11 mouse cellular contexts compared by ENCODE assay signal in genomic region chr12:10514278-10514677, GRCm38 (mm10).
A peak's percentile ranks its signal among the peaks of the same experiment; 100 is the strongest.
DNase-seq lines count a peak whose midpoint lies in the region; ATAC-seq lines count a peak whose summit lies in the region.
"Had no signal": no experiment of that assay in that cellular context is flagged by ENCODE, and none has a peak within 500 bp of the region (broad histone marks: within the 10 kb centered on the region; RNA-seq: fewer than 3 reads in every experiment).

No protein-coding gene starts in this region.

- no peaks in the 10 kb centered on the region for H3K9me3 ChIP-seq in hindbrain, embryonic 16.5 days (ENCODE audit: control insufficient read depth, low read length)
- H3K9me3 ChIP-seq in midbrain, embryonic 15.5 days = no peaks in the 10 kb centered on the region
- H3K9me3 ChIP-seq: forebrain, embryonic 13.5 days; liver, embryonic 13.5 days had no signal

- peak; percentile 36 for DNase-seq in lung, postnatal 36 days
- no peak for DNase-seq in lung, postnatal 14 days
- DNase-seq in adrenal gland, postnatal 10 days = peak; percentile 63
- DNase-seq in heart, adult 8-10 months (ENCODE audit: low spot score) = peak; percentile 59
- DNase-seq in kidney, postnatal 14 days = peak; percentile 7
- DNase-seq in natural killer cell, adult 2 months (ENCODE audit: low spot score in 2 of 2) = no peak
- DNase-seq: cerebellum, adult 8-10 months; liver, embryonic 13.5 days had no signal

- H3K4me1 ChIP-seq in hindbrain, embryonic 16.5 days (ENCODE audit: control insufficient read depth, insufficient read depth, low read depth, low read length) = no peaks in the 10 kb centered on the region
- no peaks in the 10 kb centered on the region for H3K4me1 ChIP-seq in midbrain, embryonic 15.5 days
- H3K4me1 ChIP-seq: forebrain, embryonic 13.5 days; liver, embryonic 13.5 days had no signal

- no peak overlapping the region for H3K4me3 ChIP-seq in hindbrain, embryonic 16.5 days (ENCODE audit: low read length)
- no peak overlapping the region for H3K4me3 ChIP-seq in midbrain, embryonic 15.5 days
- H3K4me3 ChIP-seq: forebrain, embryonic 13.5 days; liver, embryonic 13.5 days had no signal

- H3K27ac ChIP-seq in hindbrain, embryonic 16.5 days (ENCODE audit: low read depth, low read length) = no peak overlapping the region
- no peak overlapping the region for H3K27ac ChIP-seq in midbrain, embryonic 15.5 days
- H3K27ac ChIP-seq: forebrain, embryonic 13.5 days; liver, embryonic 13.5 days had no signal

- no peak overlapping the region for H3K9ac ChIP-seq in hindbrain, embryonic 16.5 days (ENCODE audit: low read depth, low read length)
- no peak overlapping the region for H3K9ac ChIP-seq in midbrain, embryonic 15.5 days
- H3K9ac ChIP-seq: forebrain, embryonic 13.5 days; liver, embryonic 13.5 days had no signal

- H3K27me3 ChIP-seq in hindbrain, embryonic 16.5 days (replicated peaks; ENCODE audit: control insufficient read depth, insufficient read depth, low read length) = no peaks in the 10 kb centered on the region
- no peaks in the 10 kb centered on the region for H3K27me3 ChIP-seq in midbrain, embryonic 15.5 days (replicated peaks)
- H3K27me3 ChIP-seq: forebrain, embryonic 13.5 days; liver, embryonic 13.5 days had no signal

- no peak for ATAC-seq in hindbrain, embryonic 16.5 days
- ATAC-seq in midbrain, embryonic 15.5 days (replicated peaks) = no peak
- ATAC-seq: forebrain, embryonic 13.5 days had no signal

- WGBS in hindbrain, embryonic 16.5 days = 85% methylated on average over 8 of the region's 8 CpGs
- WGBS in midbrain, embryonic 15.5 days = 87% methylated on average over 8 of the region's 8 CpGs

- H3K36me3 ChIP-seq in hindbrain, embryonic 16.5 days (ENCODE audit: control insufficient read depth, insufficient read depth, low read length) = no peaks in the 10 kb centered on the region
- no peaks in the 10 kb centered on the region for H3K36me3 ChIP-seq in midbrain, embryonic 15.5 days (replicated peaks)
- H3K36me3 ChIP-seq: liver, embryonic 13.5 days had no signal

- H3K4me2 ChIP-seq in hindbrain, embryonic 16.5 days (ENCODE audit: low read length) = no peak overlapping the region
- H3K4me2 ChIP-seq in midbrain, embryonic 15.5 days = no peak overlapping the region
- H3K4me2 ChIP-seq: forebrain, embryonic 13.5 days; liver, embryonic 13.5 days had no signal

Comparison
In these comparisons a context has a peak if more than half of its experiments do, and no peak if none do; other contexts are left out.
1. DNase-seq: peak in lung, postnatal 36 days (single experiment), adrenal gland, postnatal 10 days (single experiment), heart, adult 8-10 months (single experiment) and kidney, postnatal 14 days (single experiment); none in lung, postnatal 14 days (single experiment) and natural killer cell, adult 2 months (0 of 2).